Mouse (Mus musculus) liver, postnatal 0 days (tissue): Measurements from ENCODE around the gene Sympk. TPM values are rescaled to one million over a fixed set of nuclear protein-coding genes. Genes with fewer than 3 reads are reported as not detected.

Experiments used
- ATAC-seq: fragments of 200-750 bp; cut with Nextera tagmentation; 2 replicates; pipeline ENCODE4 v1.8.0; 2017; ENCODE audit warnings: mild to moderate bottlenecking, moderate library complexity
- DNase-seq: peaks from one replicate; pipeline ENCODE4 v3.0.0-alpha.2; 2016
- H3K27ac ChIP-seq: fragments of 300-500 bp; sonication (generic); 2 replicates; pipeline ENCODE4 v1.5.1; 2014; ENCODE audit warnings: antibody characterized with exemption, moderate library complexity, mild to moderate bottlenecking, low read depth
- H3K27me3 ChIP-seq: fragments of 300-500 bp; sonication (generic); 2 replicates; pipeline ENCODE4 v1.6.1; 2014; ENCODE audit warnings: low read length, control low read depth, mixed read lengths; ENCODE audit not compliant: insufficient read depth
- H3K36me3 ChIP-seq: fragments of 300-500 bp; sonication (generic); replicated peaks from 2 replicates; pipeline ENCODE4 v1.6.1; 2014; ENCODE audit warnings: mild to moderate bottlenecking, control low read depth, low read length, moderate library complexity, mixed read lengths; ENCODE audit not compliant: insufficient read depth
- H3K4me1 ChIP-seq: fragments of 300-500 bp; sonication (generic); 2 replicates; pipeline ENCODE4 v1.6.1; 2014; ENCODE audit warnings: antibody characterized with exemption, mild to moderate bottlenecking, control low read depth; ENCODE audit not compliant: insufficient read depth
- H3K4me2 ChIP-seq: fragments of 300-500 bp; sonication (generic); 2 replicates; pipeline ENCODE4 v1.6.1; 2014; ENCODE audit warnings: low read depth, mild to moderate bottlenecking, low read length, moderate library complexity, mixed read lengths
- H3K4me3 ChIP-seq: fragments of 300-500 bp; sonication (generic); 2 replicates; pipeline ENCODE4 v1.5.1; 2014; ENCODE audit warnings: low read depth, low read length
- H3K9ac ChIP-seq: fragments of 300-500 bp; sonication (generic); replicated peaks from 2 replicates; pipeline ENCODE4 v1.6.1; 2014; ENCODE audit warnings: mild to moderate bottlenecking, moderate library complexity
- H3K9me3 ChIP-seq: fragments of 300-500 bp; sonication (generic); 2 replicates; pipeline ENCODE4 v1.6.1; 2016; ENCODE audit warnings: mild to moderate bottlenecking, control low read depth, low read length, mixed read lengths
- CTCF ChIP-seq: sonication (generic); IDR thresholded peaks from 2 replicates; pipeline ENCODE4 v1.5.1; 2016; ENCODE audit warnings: antibody characterized with exemption, low read depth
- EP300 ChIP-seq: IDR thresholded peaks from 2 replicates; pipeline ENCODE4 v1.6.1; 2016; ENCODE audit warnings: antibody characterized with exemption, low read depth, mild to moderate bottlenecking
- WGBS: fragments of 180-500 bp; shearing (Covaris S2); extraction: QIAGEN DNeasy Blood & Tissue Kit; methylation state at CpG from one replicate; pipeline ENCODE4 v1.1.7; 2014; ENCODE audit not compliant: insufficient replicate concordance; 5-methylcytosine and 5-hydroxymethylcytosine counted together
- polyA plus RNA-seq: library from polyadenylated mRNA; unstranded; fragments of >200 nt; fragmentation: Nextera tagmentation; extraction: Ambion mirVana; gene quantifications from 2 replicates; pipeline ENCODE4 v1.2.1, GENCODE M21; 2015

The Sympk gene
- polyA plus RNA-seq, 1 experiment from 2014 or later = 6.9 TPM

DNA sequence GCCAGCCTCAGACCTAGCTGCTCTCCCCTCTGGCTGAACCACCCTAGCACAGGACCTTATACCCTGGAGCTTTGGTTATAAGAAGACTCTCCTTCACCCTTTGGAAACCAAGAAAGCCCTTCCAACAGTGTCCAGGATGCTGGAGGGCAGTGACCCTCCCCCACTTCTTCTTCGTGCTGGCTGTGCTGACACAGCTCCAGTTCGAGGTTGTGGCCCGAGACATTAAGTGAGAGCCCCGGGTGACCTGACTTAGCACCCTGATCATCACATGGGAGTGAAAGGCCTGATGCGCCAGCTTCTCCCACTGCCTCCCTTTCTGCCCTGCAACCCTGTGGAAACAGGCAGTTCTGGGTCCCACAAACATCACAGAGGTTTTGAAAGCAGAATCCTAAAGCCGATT is 61.3 kb downstream of the Sympk start:
- H3K4me1 ChIP-seq = peaks cover 40% of the 10 kb centered on the region
- H3K9ac ChIP-seq = no peak overlapping the region
- 0 out of 2 replicates have a peak overlapping the region, but pooled peaks have one; percentile 17 for H3K4me3 ChIP-seq
- WGBS = 7% methylated on average over 6 of the region's 6 CpGs
- peak overlapping the region; percentile 52 for H3K4me2 ChIP-seq
- DNase-seq (peak; percentile 19), ATAC-seq (peak; percentile 20; the same call in 1 of the 2 replicates)
- H3K27me3 ChIP-seq = peaks cover 40% of the 10 kb centered on the region
- no peaks in the 10 kb centered on the region for H3K9me3 ChIP-seq
- peak overlapping the region; percentile 44 for H3K27ac ChIP-seq
- no peak for TF ChIP-seq EP300
- TF ChIP-seq CTCF = no peak
- peaks cover 7% of the 10 kb centered on the region; the same call in 1 of the 2 replicates for H3K36me3 ChIP-seq

DNA sequence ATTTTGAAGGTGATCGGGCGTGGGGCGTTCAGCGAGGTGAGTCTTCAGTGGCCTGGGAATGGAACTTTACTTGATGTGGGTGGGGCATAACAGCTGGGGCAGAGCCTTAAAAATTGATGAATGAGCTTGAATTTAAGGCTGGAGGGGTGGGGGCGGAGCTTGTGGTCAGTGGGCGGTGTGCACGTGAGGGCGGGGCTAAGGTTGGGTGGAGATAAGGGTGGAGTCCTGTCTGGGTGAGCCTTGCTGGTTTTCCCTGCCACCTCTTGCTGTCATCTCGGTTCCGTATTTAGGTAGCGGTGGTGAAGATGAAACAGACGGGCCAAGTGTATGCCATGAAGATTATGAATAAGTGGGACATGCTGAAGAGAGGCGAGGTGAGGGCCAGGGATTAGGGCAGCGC is 61.9 kb downstream of the Sympk start:
- H3K9me3 ChIP-seq = no peaks in the 10 kb centered on the region
- H3K27ac ChIP-seq = peak overlapping the region; percentile 20; the same call in 1 of the 2 replicates
- ATAC-seq (peak; percentile 69), DNase-seq (peak; percentile 90)
- no peak for TF ChIP-seq CTCF
- no peak for TF ChIP-seq EP300
- H3K4me3 ChIP-seq = no peak overlapping the region
- peak overlapping the region; percentile 52 for H3K4me2 ChIP-seq
- peaks cover 4% of the 10 kb centered on the region; the same call in 1 of the 2 replicates for H3K36me3 ChIP-seq
- 5% methylated on average over 14 of the region's 14 CpGs for WGBS
- no peak overlapping the region for H3K9ac ChIP-seq
- H3K4me1 ChIP-seq = peaks cover 40% of the 10 kb centered on the region
- H3K27me3 ChIP-seq = peaks cover 41% of the 10 kb centered on the region

DNA sequence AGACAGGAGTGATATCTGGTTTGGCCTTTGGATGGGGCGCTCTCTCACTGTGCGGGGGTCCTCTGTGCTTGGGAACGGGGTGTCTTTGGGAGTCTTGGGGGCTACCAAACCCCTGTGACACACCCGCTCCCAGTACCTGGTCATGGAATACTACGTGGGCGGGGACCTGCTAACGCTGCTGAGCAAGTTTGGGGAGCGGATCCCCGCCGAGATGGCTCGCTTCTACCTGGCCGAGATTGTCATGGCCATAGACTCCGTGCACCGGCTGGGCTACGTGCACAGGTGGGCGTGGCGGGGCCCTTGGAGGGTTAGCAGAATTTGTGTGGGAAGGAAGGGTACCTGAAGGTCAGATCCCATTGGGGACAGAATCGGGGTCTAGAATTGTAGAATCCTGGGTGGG is 62.6 kb downstream of the Sympk start:
- Histone ChIP-seq H3K27ac (no peak overlapping the region), H3K9me3 (no peaks in the 10 kb centered on the region), H3K4me3 (no peak overlapping the region), H3K4me2 (peak overlapping the region; percentile 52; the same call in 1 of the 2 replicates), H3K27me3 (peaks cover 48% of the 10 kb centered on the region), H3K36me3 (0 out of 2 replicates have a peak, but pooled peaks cover 2% of the 10 kb centered on the region), H3K9ac (no peak overlapping the region), H3K4me1 (peaks cover 40% of the 10 kb centered on the region)
- TF ChIP-seq EP300 (no peak), CTCF (no peak)
- 62% methylated on average over 18 of the region's 18 CpGs for WGBS
- DNase-seq = no peak
- no peak for ATAC-seq

GRCm38 (mm10) chr7:19088813-19089212 is 64.6 kb downstream of the Sympk start:
- peak; percentile 82 for DNase-seq
- no peak overlapping the region for H3K9ac ChIP-seq
- WGBS = 26% methylated on average over 10 of the region's 10 CpGs
- H3K27ac ChIP-seq = no peak overlapping the region
- no peak overlapping the region for H3K4me2 ChIP-seq
- 0 out of 2 replicates have a peak, but pooled peaks cover 2% of the 10 kb centered on the region for H3K36me3 ChIP-seq
- no peak for TF ChIP-seq EP300
- TF ChIP-seq CTCF = peak; percentile 91
- peaks cover 57% of the 10 kb centered on the region for H3K27me3 ChIP-seq
- no peaks in the 10 kb centered on the region for H3K9me3 ChIP-seq
- no peak for ATAC-seq
- H3K4me3 ChIP-seq = no peak overlapping the region
- H3K4me1 ChIP-seq = peaks cover 37% of the 10 kb centered on the region

GRCm38 (mm10) chr7:19091913-19092312 is 67.7 kb downstream of the Sympk start:
- Histone ChIP-seq H3K9ac (no peak overlapping the region), H3K4me1 (peaks cover 26% of the 10 kb centered on the region), H3K36me3 (0 out of 2 replicates have a peak, but pooled peaks cover 2% of the 10 kb centered on the region), H3K4me2 (no peak overlapping the region), H3K27ac (no peak overlapping the region), H3K27me3 (peaks cover 63% of the 10 kb centered on the region), H3K9me3 (no peaks in the 10 kb centered on the region), H3K4me3 (no peak overlapping the region)
- DNase-seq (no peak), ATAC-seq (no peak)
- 46% methylated on average over 17 of the region's 17 CpGs for WGBS
- TF ChIP-seq EP300 (no peak), CTCF (no peak)

- H3K36me3 ChIP-seq = peaks cover 2% of the 10 kb centered on the region; the same call in 1 of the 2 replicates
- no peak overlapping the region; the same call in 1 of the 2 replicates for H3K27ac ChIP-seq
- H3K9me3 ChIP-seq = no peaks in the 10 kb centered on the region
- ATAC-seq (peak; percentile 1; the same call in 1 of the 2 replicates), DNase-seq (peak; percentile 51)
- peak overlapping the region; percentile 99 for H3K4me2 ChIP-seq
- peak overlapping the region; percentile 68 for H3K4me3 ChIP-seq
- no peak overlapping the region for H3K9ac ChIP-seq
- peaks cover 56% of the 10 kb centered on the region for H3K27me3 ChIP-seq
- 12% methylated on average over 38 of the region's 38 CpGs for WGBS
- peaks cover 26% of the 10 kb centered on the region for H3K4me1 ChIP-seq
- no peak for TF ChIP-seq EP300
- TF ChIP-seq CTCF = no peak
Observed at GRCm38 (mm10) chr7:19092381-19093173, 68.4 kb downstream of the Sympk start.
